Mouse (Mus musculus) cerebellum, adult 2 months (tissue): ENCODE measurements around the gene Vmn2r4. TPM values are rescaled to one million over a fixed set of nuclear protein-coding genes. Genes with fewer than 3 reads are reported as not detected.
"Not testable (repeated sequence)": the region's sequence is repeated elsewhere in the genome, so short reads cannot be mapped to it uniquely, and the experiment has no call there.

Experiments used
- DNase-seq, 2 experiments: peaks; one replicate each; pipeline ENCODE4 v3.0.0; 2021
- H3K27ac ChIP-seq: fragments of 200-500 bp; 2 replicates; pipeline ENCODE4 v1.5.1; 2012; ENCODE audit warnings: low read length, control low read depth, inconsistent platforms; ENCODE audit not compliant: insufficient read depth
- H3K27me3 ChIP-seq: fragments of 200-500 bp; 2 replicates; pipeline ENCODE4 v1.6.1; 2012; ENCODE audit warnings: inconsistent platforms, mild to moderate bottlenecking, low read length, moderate library complexity; ENCODE audit not compliant: control insufficient read depth, insufficient read depth
- H3K4me1 ChIP-seq: fragments of 200-500 bp; 2 replicates; pipeline ENCODE4 v1.6.1; 2011; ENCODE audit warnings: low read length; ENCODE audit not compliant: control insufficient read depth, insufficient read depth
- H3K4me3 ChIP-seq: fragments of 200-500 bp; replicated peaks from 2 replicates; pipeline ENCODE3; 2011; ENCODE audit warnings: mild to moderate bottlenecking, low read depth, low read length, control low read depth; ENCODE audit not compliant: insufficient read depth
- CTCF ChIP-seq: fragments of 200-500 bp; IDR thresholded peaks from 2 replicates; pipeline ENCODE4 v1.5.1; 2011; ENCODE audit warnings: low read depth, mild to moderate bottlenecking, control low read depth, low read length, moderate library complexity, borderline replicate concordance; ENCODE audit not compliant: insufficient read depth
- POLR2A ChIP-seq: fragments of 200-500 bp; IDR thresholded peaks from 2 replicates; pipeline ENCODE4 v1.6.1; 2011; ENCODE audit warnings: low read length, control low read depth, borderline replicate concordance; ENCODE audit not compliant: insufficient read depth
- WGBS: fragments of 180-500 bp; shearing (Covaris S2); methylation state at CpG from one replicate; pipeline ENCODE4 v1.1.7; 2018; 5-methylcytosine and 5-hydroxymethylcytosine counted together
- polyA plus RNA-seq: library from polyadenylated mRNA; depleted of rRNA; stranded (reverse); fragments of >200 nt; gene quantifications from 2 replicates; pipeline ENCODE4 v1.2.3, GENCODE M21; 2012; rRNA removed

The Vmn2r4 gene
- polyA plus RNA-seq, result not detected in 2 replicates

- not testable (repeated sequence) for H3K4me1 ChIP-seq, H3K27ac ChIP-seq, H3K4me3 ChIP-seq, H3K27me3 ChIP-seq, DNase-seq
- WGBS, result 63% methylated on average over 3 of the region's 3 CpGs
These were observed at the start of gene Vmn2r4 for GRCm38 (mm10) chr3:64415268-64415667. TSS of gene Vmn2r4 (minus strand) at chr3:64415368.

- H3K4me3 ChIP-seq, result not testable (repeated sequence)
- 60% methylated on average over 7 of the region's 7 CpGs for WGBS
These were observed 19.1 kb upstream of the Vmn2r4 start for GRCm38 (mm10) chr3:64434261-64434660.

GRCm38 (mm10) chr3:64428117-64428798 lies 13.1 kb upstream of the Vmn2r4 start:
- not testable (repeated sequence) for H3K4me1 ChIP-seq, H3K4me3 ChIP-seq, DNase-seq, H3K27ac ChIP-seq, H3K27me3 ChIP-seq
- 16% methylated on average over 6 of the region's 6 CpGs for WGBS

More at GRCm38 (mm10) chr3:64434261-64434660, 19.1 kb upstream of the Vmn2r4 start:
- not testable (repeated sequence) for DNase-seq, H3K4me1 ChIP-seq, H3K27ac ChIP-seq, H3K27me3 ChIP-seq

- not testable (repeated sequence) for H3K4me3 ChIP-seq, H3K27me3 ChIP-seq, H3K4me1 ChIP-seq, H3K27ac ChIP-seq, DNase-seq
- 90% methylated on average over 1 of the region's 1 CpGs for WGBS
These were observed 7.0 kb upstream of the Vmn2r4 start for GRCm38 (mm10) chr3:64422141-64422540.

- peak in 1 of 2 experiments; percentile 65 for DNase-seq
- not testable (repeated sequence) for H3K27ac ChIP-seq, H3K27me3 ChIP-seq, H3K4me1 ChIP-seq, H3K4me3 ChIP-seq
- WGBS, result 2% methylated on average over 1 of the region's 1 CpGs
These were observed 2.3 kb upstream of the Vmn2r4 start for GRCm38 (mm10) chr3:64417477-64417876.

- H3K27ac ChIP-seq, result not testable (repeated sequence)
These were observed 915 bp downstream of the Vmn2r4 start for GRCm38 (mm10) chr3:64414253-64414652.

GRCm38 (mm10) chr3:64359286-64360035 lies 55.7 kb downstream of the Vmn2r4 start:
- H3K27ac ChIP-seq, result no peak overlapping the region
- H3K4me1 ChIP-seq, result no peaks in the 10 kb centered on the region
- WGBS, result 26% methylated on average over 2 of the region's 2 CpGs
- H3K4me3 ChIP-seq, result no peak overlapping the region
- peak in 1 of 2 experiments; percentile 16 for DNase-seq
- no peaks in the 10 kb centered on the region for H3K27me3 ChIP-seq
- no peak for TF ChIP-seq POLR2A
- no peak for TF ChIP-seq CTCF

More at GRCm38 (mm10) chr3:64414253-64414652, 915 bp downstream of the Vmn2r4 start:
- H3K4me3 ChIP-seq, DNase-seq, H3K27me3 ChIP-seq, H3K4me1 ChIP-seq: not testable (repeated sequence)

Other genes starting within 250 kb of the Vmn2r4 start
- gene Vmn2r3, start 125.7 kb downstream of the Vmn2r4 start, polyA plus RNA-seq, result not detected in 2 replicates
- gene Vmn2r5, start 94.5 kb upstream of the Vmn2r4 start, polyA plus RNA-seq, result 0.02 and 0.03 TPM in 2 replicates
- not detected in 2 replicates for gene Vmn2r6, start 150.5 kb upstream of the Vmn2r4 start, polyA plus RNA-seq